Mouse (Mus musculus) lung, embryonic 16.5 days (tissue): ENCODE results near the gene Cpne2. TPM values are rescaled to one million over a fixed set of nuclear protein-coding genes. Genes with fewer than 3 reads are reported as not detected.

Experiments used
- ATAC-seq: fragments of 200-750 bp; cut with Nextera tagmentation; 2 replicates; pipeline ENCODE4 v1.8.0; 2017; ENCODE audit warnings: low read depth, mild to moderate bottlenecking, moderate library complexity
- H3K27ac ChIP-seq: fragments of 300-500 bp; sonication (generic); 2 replicates; pipeline ENCODE4 v1.5.1; 2014; ENCODE audit warnings: mild to moderate bottlenecking, control low read depth, low read length
- H3K27me3 ChIP-seq: fragments of 300-500 bp; sonication (generic); 2 replicates; pipeline ENCODE4 v1.6.1; 2014; ENCODE audit warnings: low read depth, low read length, mixed read lengths; ENCODE audit not compliant: control insufficient read depth, insufficient read depth
- H3K36me3 ChIP-seq: fragments of 300-500 bp; sonication (generic); 2 replicates; pipeline ENCODE4 v1.6.1; 2014; ENCODE audit warnings: low read length; ENCODE audit not compliant: control insufficient read depth, insufficient read depth
- H3K4me1 ChIP-seq: fragments of 300-500 bp; sonication (generic); replicated peaks from 2 replicates; pipeline ENCODE4 v1.6.1; 2014; ENCODE audit warnings: low read length, mixed read lengths; ENCODE audit not compliant: control insufficient read depth, insufficient read depth
- H3K4me2 ChIP-seq: fragments of 300-500 bp; sonication (generic); 2 replicates; pipeline ENCODE4 v1.6.1; 2014; ENCODE audit warnings: low read depth, low read length, control low read depth
- H3K4me3 ChIP-seq: fragments of 300-500 bp; sonication (generic); 2 replicates; pipeline ENCODE4 v1.5.1; 2014; ENCODE audit warnings: mild to moderate bottlenecking, low read length, control low read depth
- H3K9ac ChIP-seq: fragments of 300-500 bp; sonication (generic); 2 replicates; pipeline ENCODE4 v1.6.1; 2014; ENCODE audit warnings: low read length, control low read depth
- H3K9me3 ChIP-seq: fragments of 300-500 bp; sonication (generic); 2 replicates; pipeline ENCODE4 v1.6.1; 2016; ENCODE audit warnings: low read length; ENCODE audit not compliant: control insufficient read depth
- WGBS: fragments of 180-500 bp; shearing (Covaris S2); extraction: QIAGEN DNeasy Blood & Tissue Kit; methylation state at CpG from one replicate; pipeline ENCODE4 v1.1.7; 2014; 5-methylcytosine and 5-hydroxymethylcytosine counted together
- polyA plus RNA-seq: library from polyadenylated mRNA; unstranded; fragments of >200 nt; fragmentation: Nextera tagmentation; extraction: Ambion mirVana; gene quantifications from 2 replicates; pipeline ENCODE4 v1.2.1, GENCODE M21; 2015

Cpne2 gene
- polyA plus RNA-seq, result 9.9 and 10.6 TPM in 2 replicates

DNA sequence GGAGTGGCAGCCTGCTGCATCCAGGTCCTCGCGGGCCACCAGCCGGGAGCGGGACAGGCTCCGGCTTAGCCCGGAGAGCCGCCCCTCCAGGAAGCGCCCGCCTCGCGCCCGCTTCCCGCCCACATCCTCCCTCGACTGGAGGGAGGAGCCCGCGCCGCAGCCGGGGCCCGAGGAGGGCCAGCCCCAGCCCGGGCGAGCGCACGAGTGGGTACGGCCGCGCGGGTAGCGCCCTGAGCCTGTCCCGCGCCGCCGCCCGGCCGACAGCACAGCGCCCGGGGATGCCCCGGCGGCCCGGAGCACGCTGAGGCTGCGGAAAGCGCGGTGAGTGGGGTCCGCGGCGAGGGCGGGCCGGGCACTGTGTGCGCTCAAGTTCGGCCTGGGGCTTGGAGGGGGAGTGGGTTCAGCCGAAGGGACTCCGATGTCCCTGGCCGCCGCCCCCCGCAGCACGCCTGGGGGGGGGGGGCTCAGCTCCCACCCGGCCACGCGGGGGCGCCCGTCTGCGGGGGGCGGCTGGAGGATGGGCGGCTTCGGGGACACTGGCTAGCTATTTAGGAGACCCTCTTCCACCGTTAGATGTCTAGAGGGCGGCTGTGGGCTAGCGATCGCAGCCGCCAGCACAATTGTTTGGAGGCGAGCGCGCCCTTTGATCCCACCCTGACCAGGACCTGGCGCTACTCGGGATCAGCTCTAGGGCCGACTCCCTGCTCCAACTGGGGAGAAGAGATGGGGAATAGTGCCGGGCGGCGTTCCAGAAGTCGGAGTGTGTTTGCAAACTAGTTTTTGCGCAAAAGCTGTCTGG lies at the start of gene Cpne2:
Gene Cpne2 (plus strand): TSS at position 118 of the 799 bp plus-strand sequence.
- Histone ChIP-seq H3K27ac (no peak within 1 kb of the TSS), H3K4me2 (peak within 1 kb of the TSS; percentile 99), H3K27me3 (peaks cover 4% of the 10 kb centered on the region; the same call in 1 of the 2 replicates), H3K36me3 (no peaks in the 10 kb centered on the region), H3K9ac (peak within 1 kb of the TSS; percentile 75), H3K9me3 (no peaks in the 10 kb centered on the region), H3K4me1 (peaks cover 7% of the 10 kb centered on the region), H3K4me3 (peak within 1 kb of the TSS; percentile 71)
- WGBS, result 0% methylated on average over 35 of the region's 81 CpGs
- ATAC-seq, result peak; percentile 95

DNA sequence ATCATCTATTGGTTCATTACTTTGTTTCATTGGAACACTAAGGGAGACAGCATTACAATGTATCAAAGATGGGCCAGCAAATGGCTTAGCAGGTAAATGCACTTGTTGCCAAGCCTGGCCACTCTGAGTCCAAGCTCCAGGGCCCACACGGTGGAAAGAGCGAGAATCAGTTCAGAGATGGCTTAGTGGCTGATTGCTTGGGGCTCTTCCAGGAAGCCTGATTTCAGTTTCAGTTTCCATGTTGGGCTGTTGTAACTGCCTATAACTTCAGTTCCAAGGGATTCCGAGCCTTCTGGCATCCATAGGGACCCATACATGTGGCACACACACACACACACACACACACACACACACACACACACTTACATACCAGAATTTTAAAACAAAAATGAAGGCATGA lies 47.5 kb upstream of the Cpne2 start:
- H3K27ac ChIP-seq, result no peak overlapping the region
- H3K4me3 ChIP-seq, result no peak overlapping the region
- no peaks in the 10 kb centered on the region for H3K27me3 ChIP-seq
- H3K4me2 ChIP-seq, result no peak overlapping the region
- H3K9ac ChIP-seq, result no peak overlapping the region
- no peaks in the 10 kb centered on the region for H3K9me3 ChIP-seq
- no peaks in the 10 kb centered on the region for H3K4me1 ChIP-seq
- no peak for ATAC-seq
- WGBS, result 79% methylated on average over 3 of the region's 3 CpGs
- no peaks in the 10 kb centered on the region for H3K36me3 ChIP-seq

DNA sequence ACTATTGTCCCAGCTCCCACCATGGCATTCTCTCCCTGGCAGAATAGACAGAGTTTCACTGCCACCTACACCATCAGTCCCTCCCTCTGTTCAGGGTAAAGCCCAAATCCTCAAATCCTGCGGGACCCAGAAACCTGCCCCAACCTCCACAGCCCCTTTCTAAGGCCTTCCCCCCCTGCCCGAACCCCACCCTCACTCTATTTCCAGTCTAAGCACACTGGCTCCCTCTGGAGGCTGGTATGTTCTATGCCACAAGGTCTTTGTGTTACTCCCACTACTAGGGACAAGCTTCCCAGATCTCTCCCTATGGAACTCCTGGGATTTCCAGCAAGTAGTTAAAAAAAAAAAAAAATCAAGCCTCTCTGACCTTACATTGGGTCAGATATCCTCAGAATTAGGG lies 46.9 kb upstream of the Cpne2 start:
- 15% methylated on average over 2 of the region's 2 CpGs for WGBS
- no peak overlapping the region for H3K9ac ChIP-seq

DNA sequence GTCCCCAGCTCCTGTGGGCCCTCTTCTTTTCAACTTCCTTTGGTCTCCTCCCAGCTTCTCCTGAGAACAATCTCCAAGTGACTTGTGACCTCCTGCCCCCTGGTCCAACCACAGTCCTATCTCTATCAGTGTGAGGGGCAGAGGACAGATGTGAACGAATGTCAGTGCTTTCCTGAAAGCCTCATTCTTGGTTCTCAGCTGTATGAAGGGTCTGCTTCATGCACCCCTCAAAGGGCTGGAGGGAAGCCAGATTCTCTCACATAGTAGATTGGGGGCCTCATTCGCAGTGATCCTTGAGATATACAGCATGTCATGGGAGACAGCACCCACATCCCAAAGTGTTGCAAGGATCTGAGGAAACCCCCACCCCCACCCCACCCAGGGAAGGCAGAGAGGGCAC lies 44.8 kb upstream of the Cpne2 start:
- no peak overlapping the region for H3K4me2 ChIP-seq
- no peak overlapping the region for H3K9ac ChIP-seq
- no peaks in the 10 kb centered on the region for H3K9me3 ChIP-seq
- ATAC-seq, result no peak
- H3K27ac ChIP-seq, result no peak overlapping the region
- H3K4me1 ChIP-seq, result peaks cover 4% of the 10 kb centered on the region
- 53% methylated on average over 2 of the region's 2 CpGs for WGBS
- H3K27me3 ChIP-seq, result no peaks in the 10 kb centered on the region
- no peak overlapping the region for H3K4me3 ChIP-seq
- H3K36me3 ChIP-seq, result no peaks in the 10 kb centered on the region

More for the DNA sequence above, 46.9 kb upstream of the Cpne2 start:
- Histone ChIP-seq H3K27ac (no peak overlapping the region), H3K4me2 (no peak overlapping the region), H3K36me3 (no peaks in the 10 kb centered on the region), H3K4me3 (no peak overlapping the region), H3K27me3 (no peaks in the 10 kb centered on the region), H3K9me3 (no peaks in the 10 kb centered on the region), H3K4me1 (no peaks in the 10 kb centered on the region)
- 0 out of 2 replicates have a peak, but pooled peaks have one; percentile 26 for ATAC-seq

DNA sequence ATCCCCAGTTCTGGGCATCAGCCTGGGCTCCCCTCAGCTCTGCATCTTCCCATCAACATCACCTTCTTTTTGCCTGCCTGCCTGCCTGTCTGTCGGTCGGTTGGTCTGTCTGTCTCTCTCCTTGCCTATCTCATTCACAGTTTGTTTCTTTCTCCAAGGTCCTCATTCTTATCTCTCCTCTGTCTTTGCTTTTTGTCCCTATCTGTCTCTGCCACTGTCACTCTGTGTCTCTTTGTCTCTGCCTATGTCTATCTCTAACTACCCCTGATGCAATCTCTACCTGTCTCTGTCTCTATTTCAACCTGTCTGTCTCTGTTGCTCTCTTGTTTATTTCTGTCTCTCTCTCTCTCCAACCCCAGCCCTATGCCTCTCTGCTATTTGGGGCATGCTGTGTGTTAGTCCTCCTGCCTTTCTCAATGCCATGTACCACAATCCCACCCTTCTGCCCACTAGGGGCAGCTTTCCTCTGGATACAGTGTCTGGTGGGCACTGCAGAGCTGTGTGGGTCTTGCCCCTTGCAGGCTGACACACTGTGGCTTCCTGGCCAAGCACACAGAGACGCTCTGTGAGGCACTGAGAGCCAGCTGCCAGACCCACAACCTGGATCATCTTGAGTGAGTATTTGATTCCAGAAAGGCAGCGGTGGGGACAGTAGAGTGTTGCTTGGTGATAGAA lies 42.8 kb upstream of the Cpne2 start:
- H3K4me3 ChIP-seq, result no peak overlapping the region
- no peak overlapping the region for H3K27ac ChIP-seq
- H3K4me1 ChIP-seq, result peaks cover 4% of the 10 kb centered on the region
- H3K9me3 ChIP-seq, result no peaks in the 10 kb centered on the region
- no peaks in the 10 kb centered on the region for H3K36me3 ChIP-seq
- ATAC-seq, result no peak
- WGBS, result 52% methylated on average over 4 of the region's 4 CpGs
- no peak overlapping the region for H3K9ac ChIP-seq
- no peak overlapping the region for H3K4me2 ChIP-seq
- no peaks in the 10 kb centered on the region for H3K27me3 ChIP-seq

DNA sequence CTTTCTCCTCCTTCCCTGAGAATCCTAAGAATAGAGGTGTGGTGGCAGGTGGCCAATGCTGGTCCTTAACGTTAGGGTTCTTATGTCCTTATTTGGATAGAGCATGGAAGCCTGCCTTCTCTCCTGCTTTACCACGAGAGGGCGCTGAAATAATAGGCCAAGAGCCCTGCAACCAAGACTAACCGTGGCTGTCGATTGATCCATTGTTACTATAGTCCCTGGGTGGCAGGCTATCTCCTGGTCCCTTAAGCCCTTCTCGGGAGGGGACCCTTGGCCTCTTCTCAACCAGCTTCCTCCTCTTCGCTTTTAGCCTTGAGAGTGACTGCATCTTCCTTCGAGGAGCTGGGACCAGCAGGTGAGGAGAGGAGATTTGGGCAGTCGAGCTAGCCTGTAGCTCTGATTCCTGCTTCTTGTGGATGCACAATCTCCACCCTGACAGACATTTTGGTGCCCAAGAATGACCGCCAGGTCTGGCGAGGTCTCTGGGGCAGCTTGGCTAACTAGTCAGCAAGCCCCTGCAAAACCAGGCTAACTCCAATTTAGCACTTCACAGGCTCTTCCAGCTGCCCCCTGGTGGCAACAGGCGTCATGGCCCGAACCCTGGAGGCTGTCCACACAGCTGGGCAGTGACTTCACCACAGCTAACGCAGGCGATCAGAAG lies 40.6 kb upstream of the Cpne2 start:
- no peak overlapping the region for H3K9ac ChIP-seq
- 6% methylated on average over 15 of the region's 15 CpGs for WGBS

DNA sequence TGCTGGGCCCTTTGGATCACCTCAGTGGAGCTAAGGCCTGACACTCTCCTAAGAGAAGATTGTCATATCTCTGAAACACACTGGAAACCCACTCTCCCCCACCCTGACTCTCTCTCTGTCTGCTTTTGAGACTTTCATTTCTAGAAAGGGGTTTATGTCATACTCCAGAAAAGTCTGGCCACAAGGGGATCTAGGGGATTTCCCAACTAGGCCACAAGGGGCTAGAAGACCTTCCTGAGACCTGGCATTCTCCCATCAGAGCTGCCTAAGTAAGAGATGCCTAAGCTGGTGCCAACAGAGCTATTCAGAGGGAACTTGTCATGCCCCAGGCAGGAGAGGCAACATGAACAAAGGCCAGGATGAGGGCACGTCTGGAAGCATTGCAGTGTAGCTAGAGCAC lies 39.5 kb upstream of the Cpne2 start:
- Histone ChIP-seq H3K27me3 (no peaks in the 10 kb centered on the region), H3K4me2 (no peak overlapping the region), H3K9me3 (no peaks in the 10 kb centered on the region), H3K27ac (no peak overlapping the region), H3K4me3 (no peak overlapping the region), H3K4me1 (peaks cover 4% of the 10 kb centered on the region), H3K36me3 (no peaks in the 10 kb centered on the region), H3K9ac (no peak overlapping the region)
- ATAC-seq, result no peak
- 30% methylated on average over 1 of the region's 1 CpGs for WGBS

More for the DNA sequence above, 40.6 kb upstream of the Cpne2 start:
- Histone ChIP-seq H3K4me3 (peak overlapping the region; percentile 22; the same call in 1 of the 2 replicates), H3K27me3 (no peaks in the 10 kb centered on the region), H3K27ac (no peak overlapping the region), H3K4me1 (peaks cover 4% of the 10 kb centered on the region), H3K9me3 (no peaks in the 10 kb centered on the region), H3K36me3 (no peaks in the 10 kb centered on the region), H3K4me2 (peak overlapping the region; percentile 56)
- ATAC-seq, result peak; percentile 86

DNA sequence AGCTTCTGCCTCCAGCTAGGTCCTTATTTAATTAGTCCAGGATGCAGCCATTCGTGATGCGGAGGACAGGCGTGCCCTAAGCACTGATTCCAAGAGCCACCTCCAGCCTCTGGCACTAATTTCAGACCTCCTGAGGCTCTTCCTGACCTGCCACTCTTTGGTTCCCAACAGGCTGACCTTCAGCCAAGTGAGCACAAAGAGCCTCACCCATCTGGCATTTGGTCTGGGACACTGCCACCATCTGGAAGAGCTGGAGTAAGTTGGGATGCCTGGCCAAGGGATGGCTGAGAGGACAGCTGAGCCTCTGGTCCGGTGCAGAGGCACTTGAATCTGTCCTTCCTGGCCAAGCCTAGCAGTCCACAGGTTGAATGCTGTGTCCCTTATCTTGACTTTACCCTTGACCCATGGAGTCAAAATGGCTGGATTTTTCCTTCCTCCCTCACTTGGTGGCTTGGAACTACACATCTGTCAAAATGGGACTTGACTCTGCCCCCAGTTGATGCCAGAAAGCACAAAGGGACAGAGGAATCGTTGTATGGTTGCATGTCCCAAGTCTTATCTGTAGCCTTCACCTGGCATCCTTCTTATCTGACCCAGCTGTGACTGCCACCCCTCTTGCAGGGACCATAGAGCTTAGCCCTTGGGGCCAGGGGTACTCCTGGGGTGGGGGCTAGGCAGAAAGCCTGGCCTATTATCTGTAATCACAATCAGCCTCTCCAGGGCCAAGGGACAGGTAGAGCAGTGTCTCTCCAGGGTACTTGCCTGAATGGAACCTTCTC lies 17.2 kb upstream of the Cpne2 start:
- WGBS, result 57% methylated on average over 5 of the region's 5 CpGs
- no peak overlapping the region for H3K4me3 ChIP-seq

More for the DNA sequence above, 17.2 kb upstream of the Cpne2 start:
- H3K9ac ChIP-seq, result no peak overlapping the region
- H3K4me1 ChIP-seq, result no peaks in the 10 kb centered on the region
- no peaks in the 10 kb centered on the region for H3K9me3 ChIP-seq
- H3K4me2 ChIP-seq, result no peak overlapping the region
- H3K27me3 ChIP-seq, result no peaks in the 10 kb centered on the region
- no peak for ATAC-seq
- no peak overlapping the region for H3K27ac ChIP-seq
- no peaks in the 10 kb centered on the region for H3K36me3 ChIP-seq
